Mouse (Mus musculus) Muller cell, postnatal 12 days (primary cell): ENCODE measurements at regions not wholly inside any gene's neighbourhood (a gene's known extent, or its start where the extent isn't known, plus 50 kb on each side); places are given as distances from the start of the nearest gene placed in this dataset.
A peak's percentile ranks its signal among the peaks of the same experiment; 100 is the strongest.

Source experiments
- DNase-seq: peaks from one replicate; pipeline ENCODE4 v3.0.0-alpha.2; 2015; ENCODE audit errors: inconsistent ontology term

DNA sequence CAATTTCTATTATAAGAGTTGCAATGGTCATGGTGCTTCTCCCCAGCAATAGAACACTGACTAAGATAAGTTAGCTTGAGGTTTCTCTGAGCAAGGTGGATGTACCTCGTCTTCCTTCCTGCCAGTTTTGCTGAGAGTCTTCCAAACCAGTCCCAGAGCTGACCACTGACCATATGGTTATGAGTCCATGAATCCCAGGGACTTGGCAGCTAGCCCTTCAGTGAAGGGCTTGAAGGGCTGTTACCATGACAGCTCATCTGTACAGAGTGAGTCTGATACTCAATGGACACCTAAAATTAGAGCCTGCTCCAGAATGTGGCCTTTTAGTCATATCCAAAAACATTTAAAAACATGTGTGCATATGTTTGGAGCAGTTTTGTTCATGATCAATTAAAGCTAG, 297.5 kb upstream of the Thsd7b start:
- DNase-seq, result no peak

DNA sequence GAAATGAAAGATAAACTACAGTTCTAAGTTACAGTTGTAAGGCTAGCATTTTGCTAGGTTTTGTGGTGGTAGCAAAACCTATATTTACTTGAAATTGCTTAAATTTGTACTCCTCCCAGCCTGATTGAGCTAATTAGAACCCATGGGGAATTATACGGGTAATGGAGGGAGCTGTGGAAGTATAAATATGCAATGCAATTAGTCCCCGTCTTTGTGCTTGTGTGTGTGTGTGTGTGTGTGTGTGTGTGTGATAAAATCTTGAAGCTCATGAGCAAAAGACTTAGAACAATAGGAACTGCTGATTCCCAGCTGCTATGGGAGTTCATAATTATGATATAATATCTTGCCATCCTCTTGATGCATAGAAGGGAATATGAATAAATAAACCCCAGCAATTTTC, 321.7 kb upstream of the Thsd7b start:
- no peak for DNase-seq

DNA sequence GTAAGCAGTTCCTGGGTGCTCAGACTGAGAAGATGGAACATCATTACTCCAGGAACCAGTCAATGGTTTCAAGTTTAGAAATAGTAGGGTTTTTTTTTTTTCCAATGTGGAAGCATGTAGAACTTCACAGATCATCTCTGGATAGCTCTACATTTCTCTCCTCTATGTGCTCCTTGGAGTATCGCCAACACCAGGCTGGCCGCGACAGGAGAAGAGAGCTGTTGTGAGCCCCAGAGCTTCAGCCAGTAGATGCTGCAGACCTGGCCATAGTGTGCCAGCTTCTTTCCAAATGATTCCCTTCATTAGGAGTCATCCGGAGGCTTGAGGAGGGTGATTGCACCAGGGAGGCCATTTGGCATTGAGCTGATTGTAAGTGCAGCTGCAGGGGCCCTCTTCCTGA, 322.6 kb upstream of the Thsd7b start:
- DNase-seq, result no peak

DNA sequence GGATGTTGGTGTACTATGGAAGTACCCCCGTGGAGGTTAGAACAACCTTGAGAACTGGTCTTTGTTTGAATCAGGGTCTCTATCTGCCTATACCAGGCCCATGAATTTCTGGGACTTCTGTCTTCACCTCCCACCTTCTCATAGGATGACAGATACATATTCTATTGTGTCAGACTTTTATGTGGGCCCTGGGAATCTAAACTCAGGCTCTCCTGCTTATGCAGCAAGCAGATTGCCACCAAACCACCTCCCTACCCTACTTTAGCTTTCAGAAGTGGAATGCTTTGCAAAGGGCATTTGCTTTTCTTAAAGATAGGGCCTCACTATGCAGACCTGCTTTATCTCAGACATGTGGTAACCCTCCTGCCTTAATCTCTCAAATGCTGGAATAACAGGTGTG, 322.7 kb upstream of the Cxcr4 start:
- DNase-seq, result no peak

DNA sequence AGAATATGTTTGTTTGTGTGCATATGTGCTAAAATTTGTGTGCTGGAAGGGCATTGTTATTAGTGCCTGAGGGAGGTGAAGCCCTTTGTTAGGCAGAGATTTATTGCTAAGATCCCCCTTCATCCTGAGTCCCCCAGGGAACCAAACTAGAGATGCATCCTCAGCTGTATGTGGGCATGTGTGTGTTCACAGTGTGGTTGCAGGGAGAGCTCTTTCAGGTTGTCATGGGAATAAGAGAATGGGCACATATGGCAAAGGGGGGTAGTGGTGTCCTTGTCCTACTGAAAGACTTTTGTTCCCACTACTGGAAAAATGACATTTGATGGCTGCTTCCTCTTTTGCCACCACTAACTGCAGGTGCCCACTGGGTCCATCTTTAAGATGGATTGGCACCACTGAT, 320.4 kb upstream of the Cxcr4 start:
- DNase-seq, result no peak

DNA sequence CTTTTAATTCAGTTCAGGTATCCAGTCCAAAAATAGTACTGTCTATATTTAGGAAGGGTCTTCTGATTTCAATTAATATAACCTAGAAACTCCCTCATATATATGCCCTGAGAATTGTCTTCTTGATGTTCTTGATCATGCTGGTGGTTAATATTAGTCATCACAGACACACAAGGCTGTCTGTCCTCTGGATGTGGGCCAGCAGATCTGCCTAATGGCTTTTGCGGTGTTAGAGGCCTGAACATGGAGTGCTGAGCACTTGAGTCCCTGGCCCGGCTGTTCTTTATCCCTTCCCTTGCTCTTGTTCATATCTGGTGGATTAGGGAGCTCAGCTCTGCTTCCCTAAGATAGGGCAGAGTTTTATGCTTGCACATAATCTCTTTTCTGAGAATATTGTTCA, 315.5 kb upstream of the Cxcr4 start:
- peak; percentile 63 for DNase-seq

DNA sequence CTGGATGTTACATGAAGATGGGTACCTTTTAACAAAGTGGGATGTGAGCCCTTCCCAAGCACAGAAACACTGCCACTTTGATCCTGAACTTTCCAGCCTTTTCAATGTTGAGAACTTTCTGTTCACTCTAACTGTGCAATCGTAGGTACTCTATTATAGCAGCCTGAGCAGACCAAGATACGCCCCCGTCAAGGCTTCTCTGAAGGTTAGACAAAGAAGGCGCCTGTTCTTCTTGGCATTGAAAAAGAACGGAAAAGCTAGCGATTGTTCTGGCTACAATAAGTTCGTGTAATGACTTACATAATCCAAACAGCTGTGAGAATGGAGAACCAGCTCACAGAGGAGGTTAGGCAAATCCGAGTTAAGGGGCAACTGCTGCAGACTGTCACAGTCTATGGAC, 305.9 kb upstream of the Cxcr4 start:
- peak; percentile 37 for DNase-seq

DNA sequence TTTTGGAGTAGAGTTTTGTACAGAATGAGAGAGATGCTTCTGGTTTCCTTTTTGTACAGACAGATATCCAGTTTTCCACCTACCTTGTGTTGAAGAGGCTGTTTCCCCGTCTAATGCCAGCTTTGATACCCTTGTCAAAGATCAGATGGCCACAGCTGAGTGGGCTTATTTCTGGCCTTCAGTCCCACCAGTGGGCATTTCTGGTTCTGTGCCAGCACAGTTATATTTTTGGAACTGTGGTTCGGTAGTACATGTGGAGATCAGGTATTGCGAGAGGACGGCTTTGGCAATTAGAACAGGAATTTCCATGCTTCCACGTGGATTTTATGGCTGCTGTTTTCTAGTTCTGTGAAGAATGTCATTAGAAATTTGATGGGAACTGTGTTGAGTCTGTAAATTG, 302.5 kb upstream of the Cxcr4 start:
- no peak for DNase-seq

DNA sequence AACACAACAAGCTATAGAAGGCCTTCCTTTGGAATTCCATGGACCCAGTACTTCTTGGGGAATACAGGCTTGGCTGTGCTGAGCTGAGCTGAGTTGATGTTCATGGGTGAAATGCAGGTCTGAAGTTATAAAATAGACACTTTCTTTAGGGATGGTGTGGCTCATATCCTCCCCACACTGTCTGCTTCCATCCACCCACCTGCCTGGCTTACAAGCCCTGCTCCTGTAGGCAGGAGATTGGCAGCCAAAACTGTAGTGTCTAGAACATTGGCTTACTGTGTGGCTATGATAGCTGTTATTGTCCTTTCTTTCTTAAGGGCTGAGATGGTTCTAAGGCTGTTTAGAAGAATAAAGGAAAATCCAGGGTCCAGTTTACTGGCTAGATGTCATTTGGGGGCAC, 286.2 kb upstream of the Cxcr4 start:
- no peak for DNase-seq

DNA sequence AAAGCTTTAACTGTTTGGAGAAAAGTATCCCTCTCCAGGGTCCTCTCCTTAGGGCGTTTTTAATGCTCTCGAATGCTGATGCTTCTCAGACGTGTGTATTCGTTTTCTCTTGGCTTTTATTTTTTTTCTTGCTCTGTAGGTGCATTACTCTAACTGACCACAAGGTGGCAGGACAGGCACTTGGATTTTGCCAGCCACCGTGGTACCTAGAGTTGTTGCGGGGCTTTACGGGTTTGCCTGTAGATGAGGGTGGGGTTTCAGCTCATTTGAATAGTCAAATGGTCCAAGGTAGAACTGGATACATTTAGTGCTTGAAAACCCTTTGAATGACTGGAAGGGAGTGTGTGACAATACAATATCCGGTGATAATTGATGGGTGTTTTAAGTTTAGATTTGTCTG, 283.2 kb upstream of the Cxcr4 start:
- DNase-seq, result peak; percentile 42

DNA sequence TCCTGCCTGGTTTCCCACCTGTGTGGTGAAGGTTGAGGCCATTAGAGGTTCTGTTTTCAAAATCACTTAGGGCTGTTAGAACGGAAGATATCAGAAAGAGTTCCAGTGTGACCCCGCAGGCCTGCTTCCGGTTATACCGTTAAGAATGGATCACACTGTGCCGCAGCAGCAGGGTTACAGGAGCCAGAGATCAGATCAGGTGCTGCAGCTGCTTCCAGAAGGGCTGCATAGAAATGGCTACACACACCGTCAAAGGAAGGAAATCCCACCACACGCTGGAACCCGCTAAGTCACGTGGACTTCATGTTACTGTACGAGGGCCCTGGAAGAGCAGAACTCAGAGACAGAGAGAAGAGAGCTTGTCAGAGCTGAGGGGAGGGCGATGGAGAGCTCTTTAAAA, 282.1 kb upstream of the Cxcr4 start:
- no peak for DNase-seq

DNA sequence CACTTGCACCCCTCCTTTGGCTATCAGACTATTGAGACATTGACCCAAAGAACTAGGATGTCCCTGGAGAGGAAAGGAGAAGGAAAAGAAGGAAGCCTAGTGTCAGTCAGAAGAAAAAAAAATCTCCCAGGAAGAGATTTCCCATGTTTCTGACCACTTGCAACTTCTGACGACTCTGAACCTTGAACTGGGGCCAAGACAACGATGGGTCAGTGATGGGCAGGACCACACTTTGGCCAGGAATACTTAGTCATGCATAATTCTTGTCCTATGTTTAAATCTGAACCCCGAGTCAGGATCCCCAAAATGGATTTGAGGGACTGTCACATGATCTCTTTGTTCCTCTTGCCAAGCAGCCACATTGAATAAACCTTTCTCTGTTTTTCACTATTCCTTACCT, 276.7 kb upstream of the Cxcr4 start:
- no peak for DNase-seq

DNA sequence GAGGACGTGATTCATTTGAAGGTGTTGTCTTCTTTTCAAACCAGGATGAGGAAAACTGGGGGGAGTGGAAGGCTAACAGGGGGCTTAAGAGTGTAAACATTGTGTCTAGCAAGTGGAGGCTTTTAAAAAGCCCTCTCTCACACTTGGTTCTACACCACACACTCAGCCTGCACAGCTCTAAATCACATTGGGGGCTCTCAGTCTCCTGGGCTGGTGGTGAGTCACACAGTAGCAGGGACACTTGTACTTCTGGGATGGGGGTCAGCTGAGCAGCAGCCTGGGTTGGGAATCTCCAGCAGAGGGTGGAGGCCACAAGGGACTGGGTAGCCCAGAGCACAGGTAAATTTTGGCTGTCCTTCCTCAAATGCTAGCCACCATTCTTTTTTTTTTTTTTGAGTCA, 268.4 kb upstream of the Cxcr4 start:
- DNase-seq, result no peak

DNA sequence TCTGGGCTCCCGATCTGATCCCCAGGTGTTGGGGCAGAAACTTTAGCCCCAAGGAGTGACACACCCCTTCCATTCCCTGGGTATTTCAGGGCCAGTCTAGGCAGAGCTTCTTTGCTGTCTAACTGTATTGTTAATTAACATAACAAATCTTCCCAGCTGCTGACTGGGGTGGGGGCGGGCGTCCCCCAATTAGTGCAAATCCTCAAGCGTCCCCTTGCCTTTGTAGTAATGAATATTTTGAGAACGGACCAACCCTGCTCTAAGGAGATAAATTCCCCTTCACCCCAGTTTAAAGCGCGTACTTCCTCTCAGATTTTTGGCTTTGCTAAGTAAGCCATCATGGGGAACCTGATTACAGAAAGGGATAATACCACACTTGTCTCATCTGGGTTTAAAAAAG, 268.0 kb upstream of the Cxcr4 start:
- no peak for DNase-seq

DNA sequence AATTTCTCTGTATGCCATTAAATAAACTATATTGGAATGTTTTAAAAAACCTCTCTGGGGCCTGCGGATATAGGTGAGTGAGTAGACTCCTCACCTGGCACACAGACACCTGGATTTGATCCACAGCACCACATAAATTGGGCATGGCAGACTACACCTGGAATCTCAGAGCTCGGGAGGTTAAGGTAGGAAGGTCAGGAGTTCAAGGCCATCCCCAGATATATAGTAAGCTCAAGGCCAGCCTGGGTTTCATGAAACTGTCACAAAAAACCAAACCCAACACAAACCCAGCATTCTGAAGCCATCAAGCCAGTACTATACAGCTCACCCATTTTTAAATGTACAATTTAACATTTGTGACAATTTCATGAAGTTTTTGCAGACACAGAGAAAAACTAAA, 266.6 kb upstream of the Cxcr4 start:
- no peak for DNase-seq

DNA sequence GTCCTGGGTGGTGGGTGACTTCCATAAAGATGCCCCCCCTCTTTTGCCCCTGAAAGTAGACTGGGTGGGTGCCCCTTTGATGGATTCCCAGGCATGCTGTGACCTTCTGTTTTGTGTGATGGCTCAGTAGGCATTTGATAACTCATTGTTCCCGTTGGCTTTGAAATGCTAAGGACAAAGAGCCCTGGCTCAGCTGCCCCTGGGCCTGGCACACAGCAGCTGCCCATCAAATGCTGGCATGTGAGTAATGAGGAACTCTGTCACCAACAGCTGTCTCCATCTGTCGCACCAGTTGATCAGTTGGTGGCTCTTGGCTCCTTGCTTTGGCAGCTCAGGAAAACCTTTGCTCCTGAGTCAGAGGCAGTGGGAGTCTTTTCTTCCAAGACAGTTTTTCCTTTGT, 264.8 kb upstream of the Cxcr4 start:
- peak; percentile 76 for DNase-seq

DNA sequence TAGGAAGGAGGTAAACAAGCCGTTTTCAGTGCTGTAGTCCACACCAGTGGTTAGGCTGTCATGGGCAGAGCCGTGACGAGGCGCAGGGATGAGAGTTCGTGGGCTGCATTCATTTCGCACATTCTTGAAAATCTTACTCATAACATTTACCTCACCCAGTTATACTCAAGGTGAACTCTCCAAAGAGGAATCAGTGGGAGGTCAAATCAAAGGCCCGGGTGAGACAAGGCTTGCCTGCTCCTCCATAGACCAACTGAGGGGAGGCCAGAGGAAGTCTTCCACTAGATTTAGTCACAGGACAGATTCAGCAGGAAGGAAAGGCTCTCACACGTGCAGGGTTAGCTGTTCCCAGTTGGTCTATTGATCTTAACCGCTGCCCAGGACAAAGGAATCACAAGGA, 262.6 kb upstream of the Cxcr4 start:
- no peak for DNase-seq

DNA sequence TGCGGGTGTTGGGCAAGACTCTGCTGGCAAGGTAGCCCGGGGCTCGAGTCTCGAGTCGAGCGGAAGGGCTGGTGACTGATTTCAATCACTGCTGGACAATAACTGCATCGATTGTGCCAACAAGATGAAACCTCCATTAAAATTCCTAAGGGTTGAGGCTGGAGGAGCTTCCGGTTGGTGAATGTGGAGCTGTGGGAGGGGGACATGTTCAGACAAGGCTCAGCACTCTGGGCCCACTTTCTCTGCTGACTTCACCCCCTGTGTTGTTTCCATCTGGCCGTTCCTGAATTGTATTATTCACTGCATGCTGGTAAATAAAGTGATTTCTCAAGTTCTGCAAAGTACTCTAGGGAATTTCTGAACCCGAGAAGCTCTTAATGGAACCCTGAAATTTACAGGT, 261.2 kb upstream of the Cxcr4 start:
- no peak for DNase-seq

DNA sequence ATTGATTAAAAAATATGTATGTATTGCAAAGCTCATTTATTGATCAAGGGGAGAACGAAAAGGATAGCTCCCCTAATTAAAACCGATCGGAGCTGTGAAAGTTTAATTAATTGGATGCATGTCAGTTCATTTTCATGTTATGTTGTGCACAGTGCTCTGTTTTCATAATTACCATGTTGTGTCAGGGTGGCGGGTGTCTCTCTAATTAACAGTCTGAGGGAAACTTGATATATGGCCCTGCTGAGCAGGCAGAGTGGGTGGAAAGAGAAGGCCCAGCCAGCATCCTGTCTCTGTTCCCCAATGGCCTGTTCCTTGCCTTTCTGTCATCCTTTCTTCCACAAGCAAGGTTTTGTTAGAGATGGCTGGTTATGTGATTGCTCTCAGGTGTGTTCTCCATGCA, 245.3 kb upstream of the Cxcr4 start:
- no peak for DNase-seq

DNA sequence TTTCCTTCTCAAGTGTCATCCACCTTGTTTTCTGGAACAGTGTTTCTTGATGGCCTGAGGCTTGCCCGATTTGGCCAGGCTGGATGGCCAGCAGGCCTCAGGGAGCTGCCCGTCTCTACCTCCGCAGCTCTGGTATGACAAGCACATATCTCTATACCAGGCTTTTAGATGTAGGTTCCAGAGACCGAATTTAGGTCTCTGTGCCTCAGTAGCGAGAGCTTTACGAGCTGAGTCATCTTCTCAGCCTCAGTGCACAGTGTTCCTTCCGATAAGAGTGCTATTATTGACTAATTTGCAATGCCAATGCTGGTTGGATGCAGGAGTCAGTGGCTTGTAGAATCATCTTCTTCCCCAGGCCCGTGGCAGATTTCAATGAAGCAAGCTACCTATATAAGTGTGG, 243.4 kb upstream of the Cxcr4 start:
- DNase-seq, result no peak

DNA sequence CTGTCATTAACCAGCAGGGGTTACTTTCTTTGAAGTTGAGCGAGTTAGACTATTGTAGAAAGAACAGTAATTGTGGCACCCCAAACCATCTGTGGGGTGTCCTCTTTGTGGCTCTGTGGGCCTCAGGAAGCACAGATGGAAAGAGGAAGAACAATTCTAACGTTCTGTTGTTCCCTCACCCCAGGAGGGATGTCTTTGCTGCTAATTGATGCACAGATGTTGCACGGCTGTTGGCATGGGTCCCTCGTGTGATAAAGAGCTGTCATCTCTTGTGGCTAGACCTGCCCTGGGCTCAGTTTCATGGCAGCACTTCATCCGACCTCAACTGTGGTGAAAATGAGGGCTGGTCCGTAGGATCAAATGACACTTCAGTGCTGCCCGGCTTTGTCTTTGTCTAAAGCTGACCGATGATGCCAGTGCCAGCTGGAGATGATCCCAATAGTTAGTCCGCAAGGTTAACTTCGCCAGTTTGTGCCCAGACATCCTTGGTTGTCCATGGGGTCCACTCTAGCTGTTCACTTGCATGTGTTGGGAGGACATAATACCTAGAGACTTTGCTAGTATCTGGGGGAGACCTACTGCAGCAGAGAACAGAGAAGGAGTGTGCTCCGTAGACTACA, 241.1 kb upstream of the Cxcr4 start:
- peak; percentile 69 for DNase-seq

DNA sequence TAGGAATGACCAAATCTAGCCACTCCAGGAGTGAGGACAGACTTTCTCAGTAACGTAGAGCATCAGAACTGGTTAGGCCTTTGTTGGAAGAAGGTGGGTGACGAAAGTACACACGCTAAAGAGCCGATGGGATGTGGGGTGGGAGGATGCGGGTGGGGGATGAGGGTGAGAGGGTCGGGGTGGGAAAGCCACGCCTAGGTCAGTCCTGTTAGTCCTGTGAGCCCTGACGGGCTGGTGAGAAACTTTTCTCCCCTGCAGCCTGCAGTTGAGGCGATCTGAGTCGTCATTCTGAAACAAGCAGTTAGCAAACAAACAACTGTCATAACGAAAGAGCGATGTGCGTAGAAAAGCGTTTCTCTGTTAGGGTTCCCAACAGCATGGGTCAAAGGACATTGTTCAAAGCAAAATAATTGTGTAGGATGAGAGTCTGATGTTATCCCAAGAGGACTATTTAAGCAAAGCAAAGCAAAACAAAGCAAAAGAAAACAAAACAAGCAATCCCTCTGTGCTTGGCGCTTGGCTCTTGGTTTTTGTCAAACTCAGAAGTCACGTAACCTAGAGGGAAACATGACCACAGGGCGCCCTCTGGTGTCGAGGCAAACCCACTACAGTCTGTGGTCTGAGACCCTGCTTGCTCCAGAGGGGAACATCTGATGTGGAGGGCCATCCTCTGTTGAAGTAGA, 240.2 kb upstream of the Cxcr4 start:
- peak; percentile 69 for DNase-seq

DNA sequence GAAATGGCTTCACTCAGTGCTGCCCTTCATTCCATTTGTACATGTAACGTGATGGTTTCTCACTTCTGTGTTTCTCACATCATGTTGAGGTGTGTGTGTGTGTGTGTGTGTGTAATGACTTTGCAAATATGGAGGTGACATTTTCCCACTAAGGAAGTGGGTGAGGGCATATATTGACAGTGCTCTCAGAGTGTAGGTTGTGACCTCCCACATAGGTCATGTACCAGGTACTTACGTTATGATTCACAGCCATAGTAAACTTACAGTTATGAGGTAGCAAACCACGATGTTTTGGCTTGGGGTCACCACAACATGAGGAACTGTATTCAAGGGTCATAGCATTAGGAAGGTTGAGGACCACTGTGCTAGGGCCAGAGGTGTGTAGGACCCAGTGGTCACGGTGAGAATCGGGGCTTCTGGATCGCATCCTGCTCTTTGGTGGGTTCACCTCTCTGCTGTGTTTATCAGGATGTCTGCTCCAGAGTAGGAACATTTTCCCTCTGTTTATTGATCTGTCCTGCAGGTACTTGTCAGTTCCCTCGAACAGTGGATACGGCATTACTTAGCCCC, 238.7 kb upstream of the Cxcr4 start:
- no peak for DNase-seq

DNA sequence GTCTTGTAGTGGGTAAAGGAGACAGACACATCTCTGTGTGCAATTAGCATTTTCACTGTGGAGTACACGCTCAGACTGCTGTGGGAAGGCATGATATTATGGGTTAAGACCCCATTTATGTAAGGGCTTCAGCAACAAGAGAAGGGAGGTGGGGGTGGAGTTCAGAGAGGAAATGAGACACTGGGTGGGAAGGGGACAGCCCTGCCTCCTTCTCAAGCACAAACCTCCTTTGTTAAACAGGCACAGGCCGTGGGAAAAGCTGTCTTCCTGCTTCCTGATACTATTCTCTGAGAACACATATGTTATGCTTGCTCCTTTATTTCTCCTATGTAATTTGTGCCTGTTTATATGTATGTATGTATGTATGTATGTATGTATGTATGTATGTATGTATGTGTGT, 237.4 kb upstream of the Cxcr4 start:
- no peak for DNase-seq
